Mouse (Mus musculus) lung, adult 2 months (tissue): Measurements from ENCODE around the gene Slc1a1. TPM values are rescaled to one million over a fixed set of nuclear protein-coding genes. Genes with fewer than 3 reads are reported as not detected.

Experiments used
- DNase-seq: peaks from one replicate; pipeline ENCODE4 v3.0.0; 2022
- H3K4me1 ChIP-seq: fragments of 200-500 bp; 2 replicates; pipeline ENCODE4 v1.6.1; 2011; ENCODE audit warnings: low read length; ENCODE audit not compliant: control insufficient read depth, insufficient read depth
- H3K4me3 ChIP-seq: fragments of 200-500 bp; replicated peaks from 2 replicates; pipeline ENCODE3; 2011; ENCODE audit warnings: low read depth, mild to moderate bottlenecking, control low read depth, low read length; ENCODE audit errors: extremely low read depth
- CTCF ChIP-seq: fragments of 200-500 bp; IDR thresholded peaks from 2 replicates; pipeline ENCODE4 v1.5.1; 2011; ENCODE audit warnings: mild to moderate bottlenecking, low read length, control low read depth; ENCODE audit not compliant: insufficient read depth
- POLR2A ChIP-seq: fragments of 200-500 bp; IDR thresholded peaks from 2 replicates; pipeline ENCODE4 v1.6.1; 2011; ENCODE audit warnings: low read depth, mild to moderate bottlenecking, control low read depth, low read length, borderline replicate concordance; ENCODE audit errors: extremely low read depth
- WGBS: fragments of 180-500 bp; shearing (Covaris S2); methylation state at CpG from one replicate; pipeline ENCODE4 v1.1.7; 2018; 5-methylcytosine and 5-hydroxymethylcytosine counted together
- polyA plus RNA-seq: library from polyadenylated mRNA; depleted of rRNA; stranded (reverse); fragments of >200 nt; gene quantifications from 2 replicates; pipeline ENCODE4 v1.2.3, GENCODE M21; 2012

Slc1a1 gene
- polyA plus RNA-seq, 1 experiment = 11.4 TPM

GRCm38 (mm10) chr19:28903536-28904119 lies 68.8 kb downstream of the Slc1a1 start:
- no peak for TF ChIP-seq CTCF
- no peak for TF ChIP-seq POLR2A
- WGBS = 74% methylated on average over 8 of the region's 8 CpGs
- no peak overlapping the region for H3K4me3 ChIP-seq
- H3K4me1 ChIP-seq = no peaks in the 10 kb centered on the region
- no peak for DNase-seq

- Histone ChIP-seq H3K4me1 (no peaks in the 10 kb centered on the region), H3K4me3 (no peak overlapping the region)
- TF ChIP-seq CTCF = no peak
- TF ChIP-seq POLR2A = no peak
- DNase-seq = no peak
- WGBS = 76% methylated on average over 4 of the region's 4 CpGs
Measured at GRCm38 (mm10) chr19:28908186-28908585, 73.3 kb downstream of the Slc1a1 start.

- no peak for DNase-seq
- Histone ChIP-seq H3K4me3 (no peak overlapping the region), H3K4me1 (no peaks in the 10 kb centered on the region)
- whole genome bisulfite sequencing = 68% methylated on average over 9 of the region's 9 CpGs
- TF ChIP-seq POLR2A (no peak), CTCF (no peak)
Measured at GRCm38 (mm10) chr19:28908693-28909092, 73.8 kb downstream of the Slc1a1 start.

- Histone ChIP-seq H3K4me3 (no peak overlapping the region), H3K4me1 (peaks cover 3% of the 10 kb centered on the region)
- TF ChIP-seq POLR2A = no peak
- no peak for TF ChIP-seq CTCF
- 61% methylated on average over 6 of the region's 6 CpGs for WGBS
- no peak for DNase-seq
Measured at GRCm38 (mm10) chr19:28914598-28914997, 79.7 kb downstream of the Slc1a1 start.

- DNase-seq = no peak
- Histone ChIP-seq H3K4me1 (peaks cover 3% of the 10 kb centered on the region), H3K4me3 (no peak overlapping the region)
- WGBS = 75% methylated on average over 2 of the region's 2 CpGs
- TF ChIP-seq POLR2A (no peak), CTCF (no peak)
Measured at GRCm38 (mm10) chr19:28915602-28916250, 80.9 kb downstream of the Slc1a1 start.

GRCm38 (mm10) chr19:28916492-28916891 lies 81.6 kb downstream of the Slc1a1 start:
- no peak for TF ChIP-seq POLR2A
- no peak for DNase-seq
- Histone ChIP-seq H3K4me1 (peaks cover 3% of the 10 kb centered on the region), H3K4me3 (no peak overlapping the region)
- 31% methylated on average over 4 of the region's 4 CpGs for WGBS

GRCm38 (mm10) chr19:28917839-28918238 lies 83.0 kb downstream of the Slc1a1 start:
- WGBS = 78% methylated on average over 5 of the region's 5 CpGs
- H3K4me1 ChIP-seq = peaks cover 3% of the 10 kb centered on the region
- no peak for DNase-seq
- no peak overlapping the region for H3K4me3 ChIP-seq
- TF ChIP-seq POLR2A (no peak), CTCF (no peak)

- Histone ChIP-seq H3K4me1 (no peaks in the 10 kb centered on the region), H3K4me3 (no peak overlapping the region)
- 91% methylated on average over 5 of the region's 5 CpGs for WGBS
- no peak for DNase-seq
- TF ChIP-seq POLR2A (no peak), CTCF (no peak)
Measured at GRCm38 (mm10) chr19:28926366-28926765, 91.5 kb downstream of the Slc1a1 start.

- WGBS = 47% methylated on average over 4 of the region's 4 CpGs
- H3K4me3 ChIP-seq = no peak overlapping the region
- DNase-seq = no peak
Measured at GRCm38 (mm10) chr19:28927396-28927795, 92.5 kb downstream of the Slc1a1 start.

GRCm38 (mm10) chr19:28929034-28929433 lies 94.2 kb downstream of the Slc1a1 start:
- H3K4me1 ChIP-seq = no peaks in the 10 kb centered on the region
- DNase-seq = no peak
- no peak overlapping the region for H3K4me3 ChIP-seq
- TF ChIP-seq CTCF = no peak
- no peak for TF ChIP-seq POLR2A

More at GRCm38 (mm10) chr19:28927396-28927795, 92.5 kb downstream of the Slc1a1 start:
- H3K4me1 ChIP-seq = no peaks in the 10 kb centered on the region
- no peak for TF ChIP-seq POLR2A
- TF ChIP-seq CTCF = no peak
